Mouse (Mus musculus) urinary bladder, adult 2 months (tissue): ENCODE measurements around the gene Gm13278. TPM values are rescaled to one million over a fixed set of nuclear protein-coding genes. Genes with fewer than 3 reads are reported as not detected.
"Not testable (repeated sequence)": the region's sequence is repeated elsewhere in the genome, so short reads cannot be mapped to it uniquely, and the experiment has no call there.

Experiments used
- DNase-seq: peaks from one replicate; pipeline ENCODE4 v3.0.0; 2022; ENCODE audit warnings: low spot score
- polyA plus RNA-seq: library from polyadenylated mRNA; depleted of rRNA; stranded (reverse); fragments of >200 nt; gene quantifications from 2 replicates; pipeline ENCODE4 v1.2.3, GENCODE M21; 2012; rRNA removed

Gm13278 gene
- polyA plus RNA-seq, 1 experiment, result not detected

GRCm38 (mm10) chr4:88793936-88794675 is 2.8 kb downstream of the Gm13278 start, which contains the start of gene Gm13275:
Gene Gm13275 (plus strand): TSS chr4:88794487.
- peak; percentile 89 for DNase-seq

- not testable (repeated sequence) for DNase-seq
Observed at GRCm38 (mm10) chr4:88797097-88797496, 5.7 kb downstream of the Gm13278 start, which contains the start of gene Gm13279. Gene Gm13279 (plus strand): TSS chr4:88797397.

- DNase-seq, result not testable (repeated sequence)
Observed at GRCm38 (mm10) chr4:88799365-88799764, 8.0 kb downstream of the Gm13278 start, which contains the start of gene Gm13285. Gene Gm13285 (plus strand): TSS chr4:88799665.

- not testable (repeated sequence) for DNase-seq
Observed at GRCm38 (mm10) chr4:88802954-88803353, 11.6 kb downstream of the Gm13278 start, which contains the start of gene Gm13287. Gene Gm13287 (plus strand): TSS chr4:88803254.

- DNase-seq, result not testable (repeated sequence)
Observed at GRCm38 (mm10) chr4:88805231-88805630, 13.9 kb downstream of the Gm13278 start, which contains the start of gene Gm13288. Gene Gm13288 (plus strand): TSS chr4:88805531.

- not testable (repeated sequence) for DNase-seq
Observed at GRCm38 (mm10) chr4:88805761-88806160, 14.4 kb downstream of the Gm13278 start.

GRCm38 (mm10) chr4:88815928-88816327 is 24.6 kb downstream of the Gm13278 start, which contains the start of gene Ifna7:
Gene Ifna7 (plus strand): TSS chr4:88816228.
- no peak for DNase-seq

- no peak for DNase-seq
Observed at GRCm38 (mm10) chr4:88819659-88820058, 28.3 kb downstream of the Gm13278 start, which contains the start of gene Ifna11. Gene Ifna11 (plus strand): TSS chr4:88819959.

GRCm38 (mm10) chr4:88822995-88823394 is 31.6 kb downstream of the Gm13278 start:
- no peak for DNase-seq

GRCm38 (mm10) chr4:88827116-88827515 is 35.8 kb downstream of the Gm13278 start, which contains the start of gene Ifna6:
Gene Ifna6 (plus strand): TSS chr4:88827416.
- DNase-seq, result not testable (repeated sequence)

GRCm38 (mm10) chr4:88830523-88830922 is 39.2 kb downstream of the Gm13278 start:
- no peak for DNase-seq

GRCm38 (mm10) chr4:88835225-88835624 is 43.9 kb downstream of the Gm13278 start, which contains the start of gene Ifna5:
Gene Ifna5 (plus strand): TSS chr4:88835525.
- not testable (repeated sequence) for DNase-seq

GRCm38 (mm10) chr4:88838828-88839227 is 47.5 kb downstream of the Gm13278 start:
- no peak for DNase-seq

- DNase-seq, result no peak
Observed at GRCm38 (mm10) chr4:88840058-88840457, 48.7 kb downstream of the Gm13278 start.

GRCm38 (mm10) chr4:88841438-88841911 is 50.1 kb downstream of the Gm13278 start, which contains the start of gene Ifna4:
Gene Ifna4 (plus strand): TSS chr4:88841861.
- DNase-seq, result no peak

Other genes with a start within 250 kb of the Gm13278 start
- not detected in 2 replicates for gene Ifna15, start 233.3 kb upstream of the Gm13278 start, polyA plus RNA-seq
- gene Ifna14, start 219.8 kb upstream of the Gm13278 start, polyA plus RNA-seq, result not detected in 2 replicates
- gene Ifna9, start 199.2 kb upstream of the Gm13278 start, polyA plus RNA-seq, result not detected in 2 replicates
- not detected in 2 replicates for gene Ifna12, start 188.2 kb upstream of the Gm13278 start, polyA plus RNA-seq
- not detected in 2 replicates for gene C87499, start 157.1 kb upstream of the Gm13278 start, polyA plus RNA-seq
- gene Ifna13, start 147.1 kb upstream of the Gm13278 start, polyA plus RNA-seq, result not detected in 2 replicates
- gene Ifna16, start 114.6 kb upstream of the Gm13278 start, polyA plus RNA-seq, result not detected in 2 replicates
- not detected in 2 replicates for gene Ifna2, start 107.6 kb upstream of the Gm13278 start, polyA plus RNA-seq
- not detected in 2 replicates for gene Ifnab, start 100.2 kb upstream of the Gm13278 start, polyA plus RNA-seq
- gene Gm26566, start 69.7 kb upstream of the Gm13278 start, polyA plus RNA-seq, result 0.25 and 0.66 TPM in 2 replicates
- 40.0 and 42.0 TPM in 2 replicates for gene Klhl9, start 69.1 kb upstream of the Gm13278 start, polyA plus RNA-seq
- gene Gm13271, start 36.7 kb upstream of the Gm13278 start, polyA plus RNA-seq, result not detected in 2 replicates
- 0.04 and 0.10 TPM in 2 replicates for gene Gm13283, start 31.4 kb upstream of the Gm13278 start, polyA plus RNA-seq
- 0.07 TPM in 1 of 2 replicates, not detected in the other for gene Gm13290, start 17.7 kb upstream of the Gm13278 start, polyA plus RNA-seq
- not detected in 2 replicates for gene Gm13289, start 14.6 kb upstream of the Gm13278 start, polyA plus RNA-seq
- gene Gm13272, start 11.7 kb upstream of the Gm13278 start, polyA plus RNA-seq, result not detected in 2 replicates
- gene Ifnz, start 9.4 kb upstream of the Gm13278 start, polyA plus RNA-seq, result 0.12 TPM in 1 of 2 replicates, not detected in the other
- gene Gm13276, start 5.8 kb upstream of the Gm13278 start, polyA plus RNA-seq, result not detected in 2 replicates
- not detected in 2 replicates for gene Gm13277, start 2.9 kb upstream of the Gm13278 start, polyA plus RNA-seq
- gene Gm13275, start 2.9 kb downstream of the Gm13278 start, polyA plus RNA-seq, result not detected in 2 replicates
- not detected in 2 replicates for gene Gm13279, start 5.8 kb downstream of the Gm13278 start, polyA plus RNA-seq
- 0.07 TPM in 1 of 2 replicates, not detected in the other for gene Gm13285, start 8.1 kb downstream of the Gm13278 start, polyA plus RNA-seq
- 0.15 TPM in 1 of 2 replicates, not detected in the other for gene Gm13287, start 11.7 kb downstream of the Gm13278 start, polyA plus RNA-seq
- 0.01 TPM in 1 of 2 replicates, not detected in the other for gene Gm13288, start 14.0 kb downstream of the Gm13278 start, polyA plus RNA-seq
- gene Ifna7, start 24.7 kb downstream of the Gm13278 start, polyA plus RNA-seq, result not detected in 2 replicates
- gene Ifna11, start 28.4 kb downstream of the Gm13278 start, polyA plus RNA-seq, result not detected in 2 replicates
- not detected in 2 replicates for gene Ifna6, start 35.9 kb downstream of the Gm13278 start, polyA plus RNA-seq
- not detected in 2 replicates for gene Ifna5, start 44.0 kb downstream of the Gm13278 start, polyA plus RNA-seq
- not detected in 2 replicates for gene Ifna4, start 50.3 kb downstream of the Gm13278 start, polyA plus RNA-seq
- not detected in 2 replicates for gene Ifna1, start 58.5 kb downstream of the Gm13278 start, polyA plus RNA-seq
- gene Ifne, start 88.7 kb downstream of the Gm13278 start, polyA plus RNA-seq, result 0.48 and 0.80 TPM in 2 replicates